Mouse (Mus musculus) liver, embryonic 14.5 days (tissue): Measurements from ENCODE around the gene Gabbr2. TPM values are rescaled to one million over a fixed set of nuclear protein-coding genes. Genes with fewer than 3 reads are reported as not detected.

Source experiments
- ATAC-seq: fragments of 200-750 bp; cut with Nextera tagmentation; 2 replicates; pipeline ENCODE4 v1.8.0; 2017; ENCODE audit warnings: moderate number of reproducible peaks, mild to moderate bottlenecking, moderate library complexity; ENCODE audit not compliant: insufficient read depth
- DNase-seq, 3 experiments: peaks; one replicate each; pipeline ENCODE4 v3.0.0-alpha.2; 2012 to 2013; ENCODE audit warnings: low read depth in 3 of 3, low spot score in 3 of 3
- H3K27ac ChIP-seq: fragments of 300-500 bp; sonication (generic); 2 replicates; pipeline ENCODE4 v1.5.1; 2014; ENCODE audit warnings: moderate library complexity, mild to moderate bottlenecking, control low read depth, inconsistent platforms
- H3K27me3 ChIP-seq: fragments of 300-500 bp; sonication (generic); 2 replicates; pipeline ENCODE4 v1.6.1; 2014; ENCODE audit warnings: mild to moderate bottlenecking, low read length, moderate library complexity; ENCODE audit not compliant: control insufficient read depth, insufficient read depth
- H3K36me3 ChIP-seq: fragments of 300-500 bp; sonication (generic); replicated peaks from 2 replicates; pipeline ENCODE4 v1.6.1; 2014; ENCODE audit warnings: low read depth; ENCODE audit not compliant: control insufficient read depth, insufficient read depth
- H3K4me1 ChIP-seq, 2 experiments: fragments of 200-500 bp in 1 of 2; fragments of 300-500 bp in 1 of 2; sonication (generic) in 1 of 2; replicated peaks; 2 replicates each; pipeline ENCODE4 v1.6.1; 2012 to 2014; ENCODE audit warnings: antibody characterized with exemption in 1 of 2, inconsistent platforms in 1 of 2, low read length in 1 of 2; ENCODE audit not compliant: control insufficient read depth in 2 of 2, insufficient read depth in 2 of 2
- H3K4me2 ChIP-seq: fragments of 300-500 bp; sonication (generic); 2 replicates; pipeline ENCODE4 v1.6.1; 2014; ENCODE audit warnings: low read depth, mild to moderate bottlenecking, control low read depth, moderate library complexity
- H3K4me3 ChIP-seq, 2 experiments: fragments of 200-500 bp in 1 of 2; fragments of 300-500 bp in 1 of 2; sonication (generic) in 1 of 2; 2 replicates each; pipeline ENCODE4 v1.5.1; 2012 to 2014; ENCODE audit warnings: low read depth in 2 of 2, low read length in 2 of 2, mild to moderate bottlenecking in 2 of 2, control low read depth in 1 of 2, inconsistent platforms in 1 of 2, moderate library complexity in 1 of 2; ENCODE audit not compliant: insufficient read depth in 1 of 2
- H3K9ac ChIP-seq: fragments of 300-500 bp; sonication (generic); replicated peaks from 2 replicates; pipeline ENCODE4 v1.6.1; 2014; ENCODE audit warnings: mild to moderate bottlenecking, control low read depth, moderate library complexity
- H3K9me3 ChIP-seq: fragments of 300-500 bp; sonication (generic); 2 replicates; pipeline ENCODE4 v1.6.1; 2016; ENCODE audit warnings: low read length, mixed read lengths; ENCODE audit not compliant: control insufficient read depth
- CTCF ChIP-seq: IDR thresholded peaks from 2 replicates; pipeline ENCODE4 v1.5.1; 2016; ENCODE audit warnings: antibody characterized with exemption, low read depth, control low read depth
- EP300 ChIP-seq: IDR thresholded peaks from 2 replicates; pipeline ENCODE4 v1.6.1; 2016; ENCODE audit warnings: antibody characterized with exemption, low read depth
- WGBS: fragments of 180-500 bp; shearing (Covaris S2); extraction: QIAGEN DNeasy Blood & Tissue Kit; methylation state at CpG from one replicate; pipeline ENCODE4 v1.1.7; 2014; ENCODE audit not compliant: insufficient replicate concordance; 5-methylcytosine and 5-hydroxymethylcytosine counted together
- polyA plus RNA-seq, 2 experiments: library from polyadenylated mRNA; depleted of rRNA in 1 of 2; stranded (reverse) in 1 of 2; unstranded in 1 of 2; fragments of >200 nt; fragmentation: Nextera tagmentation in 1 of 2; extraction: Ambion mirVana in 1 of 2; gene quantifications; 2 replicates each; pipeline versions ENCODE4 v1.2.1 to v1.2.3; 2012 to 2014

Gene Gabbr2
- polyA plus RNA-seq, 2 experiments: 0.07 TPM; not detected in 1

GRCm38 (mm10) chr4:46977161-46977560, 14.5 kb downstream of the Gabbr2 start:
- ATAC-seq (no peak), DNase-seq (no peak)
- no peak overlapping the region for H3K9ac ChIP-seq
- no peaks in the 10 kb centered on the region for H3K27me3 ChIP-seq
- H3K4me2 ChIP-seq: no peak overlapping the region
- H3K4me3 ChIP-seq: no peak overlapping the region
- H3K27ac ChIP-seq: no peak overlapping the region
- TF ChIP-seq EP300: no peak
- no peak for TF ChIP-seq CTCF
- WGBS: 72% methylated on average over 7 of the region's 7 CpGs
- no peaks in the 10 kb centered on the region for H3K36me3 ChIP-seq
- no peaks in the 10 kb centered on the region for H3K4me1 ChIP-seq
- H3K9me3 ChIP-seq: no peaks in the 10 kb centered on the region

- no peak overlapping the region for H3K4me3 ChIP-seq
- TF ChIP-seq CTCF (no peak), EP300 (no peak)
- no peaks in the 10 kb centered on the region for H3K9me3 ChIP-seq
- WGBS: 58% methylated on average over 11 of the region's 11 CpGs
- no peak for DNase-seq
- H3K27me3 ChIP-seq: no peaks in the 10 kb centered on the region
- H3K4me1 ChIP-seq: no peaks in the 10 kb centered on the region
- no peak overlapping the region for H3K4me2 ChIP-seq
- no peak overlapping the region for H3K27ac ChIP-seq
- no peak for ATAC-seq
- no peak overlapping the region for H3K9ac ChIP-seq
- no peaks in the 10 kb centered on the region for H3K36me3 ChIP-seq
Measured at GRCm38 (mm10) chr4:46976671-46977071, 15.0 kb downstream of the Gabbr2 start.

GRCm38 (mm10) chr4:46973322-46973721, 18.4 kb downstream of the Gabbr2 start:
- no peaks in the 10 kb centered on the region for H3K4me1 ChIP-seq
- 53% methylated on average over 10 of the region's 10 CpGs for WGBS
- H3K9ac ChIP-seq: no peak overlapping the region
- DNase-seq: no peak
- ATAC-seq: no peak
- H3K9me3 ChIP-seq: no peaks in the 10 kb centered on the region
- H3K4me3 ChIP-seq: no peak overlapping the region
- H3K27me3 ChIP-seq: no peaks in the 10 kb centered on the region
- H3K27ac ChIP-seq: no peak overlapping the region
- TF ChIP-seq CTCF (no peak), EP300 (no peak)
- H3K4me2 ChIP-seq: no peak overlapping the region
- H3K36me3 ChIP-seq: no peaks in the 10 kb centered on the region

- Histone ChIP-seq H3K36me3 (no peaks in the 10 kb centered on the region), H3K4me1 (no peaks in the 10 kb centered on the region), H3K27ac (no peak overlapping the region), H3K27me3 (no peaks in the 10 kb centered on the region), H3K9ac (no peak overlapping the region), H3K9me3 (no peaks in the 10 kb centered on the region), H3K4me2 (no peak overlapping the region), H3K4me3 (no peak overlapping the region)
- no peak for DNase-seq
- no peak for ATAC-seq
- no peak for TF ChIP-seq CTCF
- TF ChIP-seq EP300: no peak
- WGBS: 58% methylated on average over 10 of the region's 10 CpGs
Measured at GRCm38 (mm10) chr4:46967981-46968380, 23.7 kb downstream of the Gabbr2 start.

GRCm38 (mm10) chr4:46966551-46966950, 25.1 kb downstream of the Gabbr2 start:
- Histone ChIP-seq H3K4me3 (no peak overlapping the region), H3K27me3 (no peaks in the 10 kb centered on the region), H3K9me3 (no peaks in the 10 kb centered on the region), H3K9ac (no peak overlapping the region), H3K27ac (no peak overlapping the region), H3K36me3 (no peaks in the 10 kb centered on the region), H3K4me2 (no peak overlapping the region), H3K4me1 (no peaks in the 10 kb centered on the region)
- no peak for ATAC-seq
- TF ChIP-seq EP300 (no peak), CTCF (no peak)
- no peak for DNase-seq

- DNase-seq: no peak
Measured at GRCm38 (mm10) chr4:46961403-46961802, 30.3 kb downstream of the Gabbr2 start.

More at GRCm38 (mm10) chr4:46961403-46961802, 30.3 kb downstream of the Gabbr2 start:
- no peaks in the 10 kb centered on the region for H3K9me3 ChIP-seq
- H3K4me2 ChIP-seq: no peak overlapping the region
- H3K27ac ChIP-seq: no peak overlapping the region
- H3K9ac ChIP-seq: no peak overlapping the region
- H3K36me3 ChIP-seq: no peaks in the 10 kb centered on the region
- 69% methylated on average over 2 of the region's 2 CpGs for WGBS
- no peaks in the 10 kb centered on the region for H3K27me3 ChIP-seq
- no peaks in the 10 kb centered on the region for H3K4me1 ChIP-seq
- no peak for ATAC-seq
- H3K4me3 ChIP-seq: no peak overlapping the region
- no peak for TF ChIP-seq CTCF
- no peak for TF ChIP-seq EP300
